Mouse (Mus musculus) small intestine, adult 2 months (tissue): Measurements from ENCODE around the gene Tnpo3. TPM values are rescaled to one million over a fixed set of nuclear protein-coding genes. Genes with fewer than 3 reads are reported as not detected.
A peak's percentile ranks its signal among the peaks of the same experiment; 100 is the strongest.

ENCODE experiments used
- H3K27ac ChIP-seq: fragments of 200-500 bp; 2 replicates; pipeline ENCODE4 v1.5.1; 2012; ENCODE audit warnings: low read depth, low read length, control low read depth, inconsistent platforms; ENCODE audit not compliant: insufficient read depth
- H3K27me3 ChIP-seq: fragments of 200-500 bp; 2 replicates; pipeline ENCODE4 v1.6.1; 2012; ENCODE audit warnings: mild to moderate bottlenecking, moderate library complexity, low read length, inconsistent platforms; ENCODE audit not compliant: control insufficient read depth, insufficient read depth
- H3K36me3 ChIP-seq: fragments of 200-500 bp; 2 replicates; pipeline ENCODE4 v1.6.1; 2012; ENCODE audit warnings: mild to moderate bottlenecking, low read length, control low read depth, inconsistent platforms; ENCODE audit not compliant: control insufficient read depth, insufficient read depth
- H3K4me1 ChIP-seq: fragments of 200-500 bp; 2 replicates; pipeline ENCODE4 v1.6.1; 2012; ENCODE audit warnings: low read length, inconsistent platforms, mixed read lengths; ENCODE audit not compliant: control insufficient read depth, insufficient read depth, insufficient read length
- H3K4me3 ChIP-seq: fragments of 200-500 bp; 2 replicates; pipeline ENCODE4 v1.5.1; 2012; ENCODE audit warnings: low read depth, mild to moderate bottlenecking, control low read depth, inconsistent platforms, low read length, moderate library complexity
- CTCF ChIP-seq: fragments of 200-500 bp; IDR thresholded peaks from 2 replicates; pipeline ENCODE4 v1.5.1; 2012; ENCODE audit warnings: low read depth, mild to moderate bottlenecking, control low read depth, inconsistent platforms, low read length, moderate library complexity, mixed read lengths; ENCODE audit not compliant: insufficient replicate concordance, insufficient read length; ENCODE audit errors: extremely low read depth
- POLR2A ChIP-seq: fragments of 200-500 bp; IDR thresholded peaks from 2 replicates; pipeline ENCODE4 v1.6.1; 2012; ENCODE audit warnings: low read depth, mild to moderate bottlenecking, control low read depth, inconsistent platforms, low read length, moderate library complexity
- WGBS: fragments of 180-500 bp; shearing (Covaris S2); methylation state at CpG from one replicate; pipeline ENCODE4 v1.1.7; 2018; 5-methylcytosine and 5-hydroxymethylcytosine counted together
- polyA plus RNA-seq: library from polyadenylated mRNA; depleted of rRNA; stranded (reverse); fragments of >200 nt; gene quantifications from 2 replicates; pipeline ENCODE4 v1.2.3, GENCODE M21; 2012; rRNA removed

Gene Tnpo3
- 6.4 and 16.9 TPM in 2 replicates for polyA plus RNA-seq

GRCm38 (mm10) chr6:29609111-29610019, at the start of gene Tnpo3:
TSS of gene Tnpo3 (minus strand) at chr6:29609887.
- TF ChIP-seq POLR2A (peak; percentile 36), CTCF (no peak)
- Histone ChIP-seq H3K36me3 (no peaks in the 10 kb centered on the region), H3K27me3 (no peaks in the 10 kb centered on the region; the same call in 1 of the 2 replicates), H3K27ac (peak within 1 kb of the TSS; percentile 82), H3K4me3 (peak within 1 kb of the TSS; percentile 72), H3K4me1 (no peaks in the 10 kb centered on the region)
- under 1% methylated on average over 67 of the region's 67 CpGs for WGBS

- H3K27me3 ChIP-seq, result no peaks in the 10 kb centered on the region
- TF ChIP-seq POLR2A (no peak), CTCF (no peak)
- no peaks in the 10 kb centered on the region for H3K4me1 ChIP-seq
- no peak overlapping the region for H3K27ac ChIP-seq
- no peaks in the 10 kb centered on the region for H3K36me3 ChIP-seq
- H3K4me3 ChIP-seq, result no peak overlapping the region
- WGBS, result 74% methylated on average over 3 of the region's 3 CpGs
Measured at GRCm38 (mm10) chr6:29658626-29659475, 49.2 kb upstream of the Tnpo3 start.

- Histone ChIP-seq H3K27ac (no peak overlapping the region), H3K4me1 (no peaks in the 10 kb centered on the region), H3K36me3 (no peaks in the 10 kb centered on the region), H3K27me3 (no peaks in the 10 kb centered on the region), H3K4me3 (no peak overlapping the region)
- TF ChIP-seq POLR2A, result no peak
- TF ChIP-seq CTCF, result no peak
Measured at GRCm38 (mm10) chr6:29653271-29653670, 43.6 kb upstream of the Tnpo3 start.

- WGBS, result 56% methylated on average over 10 of the region's 10 CpGs
- Histone ChIP-seq H3K4me3 (no peak overlapping the region), H3K27me3 (no peaks in the 10 kb centered on the region), H3K4me1 (no peaks in the 10 kb centered on the region), H3K27ac (no peak overlapping the region), H3K36me3 (no peaks in the 10 kb centered on the region)
- TF ChIP-seq POLR2A, result no peak
- no peak for TF ChIP-seq CTCF
Measured at GRCm38 (mm10) chr6:29650170-29650549, 40.5 kb upstream of the Tnpo3 start.

- 27% methylated on average over 14 of the region's 14 CpGs for whole genome bisulfite sequencing
- H3K27me3 ChIP-seq, result no peaks in the 10 kb centered on the region
Measured at GRCm38 (mm10) chr6:29649494-29650169, 39.9 kb upstream of the Tnpo3 start.

GRCm38 (mm10) chr6:29641816-29642215, 32.1 kb upstream of the Tnpo3 start:
- no peak overlapping the region for H3K27ac ChIP-seq
- no peaks in the 10 kb centered on the region for H3K27me3 ChIP-seq
- 0 out of 2 replicates have a peak, but pooled peaks cover 2% of the 10 kb centered on the region for H3K4me1 ChIP-seq
- no peak for TF ChIP-seq POLR2A
- TF ChIP-seq CTCF, result no peak
- no peaks in the 10 kb centered on the region for H3K36me3 ChIP-seq
- WGBS, result 84% methylated on average over 4 of the region's 4 CpGs
- H3K4me3 ChIP-seq, result no peak overlapping the region

More at GRCm38 (mm10) chr6:29649494-29650169, 39.9 kb upstream of the Tnpo3 start:
- Histone ChIP-seq H3K27ac (no peak overlapping the region), H3K36me3 (no peaks in the 10 kb centered on the region), H3K4me1 (no peaks in the 10 kb centered on the region), H3K4me3 (no peak overlapping the region)
- TF ChIP-seq POLR2A, result no peak
- TF ChIP-seq CTCF, result peak; percentile 86; the same call in 1 of the 2 replicates
